Mouse (Mus musculus) CD4-positive, CD25-positive, alpha-beta regulatory T cell, adult 4 months (primary cell): ENCODE results near the gene Arl4a. TPM values are rescaled to one million over a fixed set of nuclear protein-coding genes. Genes with fewer than 3 reads are reported as not detected.

Experiments used
- ATAC-seq: one replicate; pipeline ENCODE4 v1.8.0; 2017
- polyA plus RNA-seq, 2 experiments: library from polyadenylated mRNA; unstranded; fragments of 100-300 nt; shearing (Covaris generic); gene quantifications; one replicate each; pipeline ENCODE4 v1.2.1; 2017

Arl4a gene
- 10 to 100 TPM; 89.4 to 99.4 TPM for polyA plus RNA-seq

DNA sequence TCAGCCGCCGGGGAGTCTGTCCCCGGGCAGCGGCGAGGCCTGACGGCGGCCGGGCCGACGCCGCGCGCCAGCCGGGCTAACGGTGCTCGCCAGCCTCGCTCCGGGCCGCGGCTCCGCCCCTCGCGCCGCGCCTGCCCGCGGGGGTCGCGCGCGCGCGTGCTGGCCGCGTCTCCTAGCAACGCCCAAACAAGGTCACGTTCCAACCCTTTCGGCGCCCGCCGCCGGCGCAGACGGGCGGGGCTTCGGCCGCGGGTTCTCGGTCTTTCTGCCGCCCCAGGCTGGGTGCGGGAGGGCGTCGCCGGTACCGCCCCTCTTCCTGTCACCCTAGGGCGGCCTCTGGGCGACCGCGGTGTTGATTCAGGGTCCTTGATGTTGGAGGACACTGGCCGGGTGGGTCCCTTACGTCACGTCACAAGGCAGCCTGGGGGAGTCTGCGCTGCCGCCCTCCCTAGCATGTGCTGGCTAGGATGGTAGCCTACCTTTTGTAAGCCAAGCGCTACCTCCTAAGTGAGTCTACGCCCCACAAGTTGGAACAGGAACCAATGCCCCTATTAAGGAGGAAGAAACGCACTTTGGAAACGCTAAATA lies at the start of gene Arl4a:
Arl4a (minus strand) TSS at position 150 of the 588 bp plus-strand sequence.
- peak; percentile 69 for ATAC-seq

DNA sequence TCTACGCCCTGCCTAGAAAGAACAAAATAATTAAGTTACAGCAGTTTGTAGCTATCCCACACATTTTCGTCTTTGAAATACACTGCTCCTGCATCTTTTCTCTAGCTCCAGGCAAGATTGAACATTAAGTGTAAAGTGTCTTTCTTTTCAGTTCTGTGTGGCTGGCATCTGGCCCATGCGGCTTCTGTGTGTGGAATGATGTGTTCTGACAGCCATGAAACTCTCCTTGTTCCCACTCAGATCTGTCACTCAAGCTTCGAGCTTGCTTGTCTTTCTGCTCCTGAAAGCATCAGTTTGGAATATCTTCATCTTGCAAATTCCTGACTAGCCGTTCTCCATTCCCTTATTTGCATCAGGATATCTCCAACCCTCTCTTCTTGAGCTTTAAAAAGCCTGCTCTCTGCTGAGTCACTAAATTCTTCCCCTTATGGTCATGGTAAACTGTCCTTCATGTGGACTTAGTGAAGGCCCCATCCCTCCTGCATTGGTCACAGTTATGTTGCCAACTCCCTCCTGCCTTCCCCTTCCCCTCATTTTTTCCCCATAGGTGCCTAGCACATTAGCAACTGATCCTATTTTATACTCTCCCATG lies 48.0 kb upstream of the Arl4a start:
- ATAC-seq: no peak

DNA sequence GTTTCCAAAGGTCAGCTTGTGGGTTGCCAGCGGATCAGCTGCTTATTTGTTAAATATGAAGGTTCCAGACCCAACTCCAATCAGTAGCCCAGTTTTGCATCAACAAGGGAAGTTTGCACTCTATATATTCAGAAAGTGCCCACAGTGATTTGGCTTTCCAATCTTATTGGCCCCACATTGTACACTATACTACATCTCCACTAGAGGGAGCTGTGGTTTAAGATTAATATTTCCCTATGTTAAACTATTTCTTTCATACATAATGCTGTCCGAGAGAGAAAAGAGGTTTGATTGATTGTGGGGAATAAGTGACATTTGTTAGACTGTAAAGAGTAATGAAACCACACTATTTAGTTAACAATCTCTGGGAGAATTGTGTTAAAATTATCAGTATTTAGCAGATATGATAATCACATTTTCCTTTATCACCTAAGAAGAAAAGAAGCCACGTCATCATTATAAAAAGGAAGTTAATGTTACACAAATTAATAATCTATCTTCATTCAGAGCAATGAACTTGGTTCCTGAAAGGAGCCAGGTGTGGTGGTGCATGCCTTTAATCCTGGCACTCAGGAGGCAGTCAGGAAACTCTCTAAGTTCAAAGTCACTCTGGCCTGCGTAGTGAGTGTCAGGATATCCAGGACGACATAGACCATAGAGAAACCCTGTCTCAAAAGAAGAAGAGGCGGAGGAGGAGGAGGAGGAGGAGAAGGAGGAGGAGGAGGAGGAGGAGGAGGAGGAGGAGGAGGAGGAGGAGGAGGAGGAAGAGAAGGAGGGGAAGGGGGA lies 44.8 kb upstream of the Arl4a start:
- peak; percentile 89 for ATAC-seq

DNA sequence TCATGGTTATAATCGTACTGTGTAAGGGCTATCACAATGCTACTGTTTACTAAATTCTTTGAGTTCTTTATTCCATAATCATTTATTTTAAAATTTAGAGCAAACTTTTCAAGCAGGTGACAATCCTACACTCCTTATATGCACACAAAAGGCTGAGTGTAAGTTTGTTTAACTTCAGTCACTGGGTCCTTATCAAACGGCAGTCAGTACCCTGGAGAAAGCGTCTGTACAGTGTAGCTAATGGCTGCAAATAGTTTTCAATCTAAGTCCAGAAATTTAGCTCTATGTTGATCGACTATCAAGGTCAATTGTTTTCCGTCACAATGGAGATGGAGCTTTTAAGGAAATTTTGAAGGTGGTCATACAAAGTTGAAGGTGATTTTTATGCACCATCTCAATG lies 44.2 kb upstream of the Arl4a start:
- no peak for ATAC-seq

DNA sequence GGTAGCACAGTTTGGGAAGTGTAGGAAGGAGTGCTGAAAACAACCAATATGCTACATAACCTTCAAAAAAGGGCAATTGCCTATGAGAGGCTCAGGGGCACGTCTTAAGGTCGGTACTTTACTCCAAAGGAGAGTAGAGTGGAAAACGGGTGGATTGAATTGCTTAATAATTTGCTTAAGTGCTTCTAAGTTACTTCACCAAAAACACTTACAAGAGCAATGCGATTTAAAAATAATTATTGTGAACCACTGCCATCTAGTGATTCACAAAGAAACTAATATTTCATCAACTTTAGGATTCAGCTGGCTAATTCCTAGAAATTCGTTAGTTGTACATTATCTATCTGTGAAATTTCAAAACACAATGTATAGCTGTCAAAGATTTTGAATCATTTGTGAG lies 35.8 kb upstream of the Arl4a start:
- ATAC-seq: no peak

DNA sequence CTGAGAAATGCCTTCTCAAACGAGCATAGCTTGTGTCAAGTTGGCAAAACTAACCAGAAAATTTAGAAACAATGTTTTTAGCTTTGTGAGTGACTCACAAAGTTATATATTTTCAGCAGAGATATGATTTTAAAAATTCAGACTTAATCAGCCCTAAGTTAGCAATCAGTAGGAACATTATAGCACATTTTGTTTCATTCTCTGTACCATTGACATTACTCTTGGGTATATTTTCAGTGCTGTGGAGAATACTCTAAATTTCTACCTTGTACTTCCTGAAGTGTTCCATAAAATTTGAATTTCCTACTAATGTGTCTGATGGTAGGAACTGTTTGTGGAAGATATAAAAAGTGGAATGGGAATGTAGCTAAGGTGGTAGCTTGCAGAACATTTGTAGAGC lies 9.2 kb upstream of the Arl4a start:
- no peak for ATAC-seq

DNA sequence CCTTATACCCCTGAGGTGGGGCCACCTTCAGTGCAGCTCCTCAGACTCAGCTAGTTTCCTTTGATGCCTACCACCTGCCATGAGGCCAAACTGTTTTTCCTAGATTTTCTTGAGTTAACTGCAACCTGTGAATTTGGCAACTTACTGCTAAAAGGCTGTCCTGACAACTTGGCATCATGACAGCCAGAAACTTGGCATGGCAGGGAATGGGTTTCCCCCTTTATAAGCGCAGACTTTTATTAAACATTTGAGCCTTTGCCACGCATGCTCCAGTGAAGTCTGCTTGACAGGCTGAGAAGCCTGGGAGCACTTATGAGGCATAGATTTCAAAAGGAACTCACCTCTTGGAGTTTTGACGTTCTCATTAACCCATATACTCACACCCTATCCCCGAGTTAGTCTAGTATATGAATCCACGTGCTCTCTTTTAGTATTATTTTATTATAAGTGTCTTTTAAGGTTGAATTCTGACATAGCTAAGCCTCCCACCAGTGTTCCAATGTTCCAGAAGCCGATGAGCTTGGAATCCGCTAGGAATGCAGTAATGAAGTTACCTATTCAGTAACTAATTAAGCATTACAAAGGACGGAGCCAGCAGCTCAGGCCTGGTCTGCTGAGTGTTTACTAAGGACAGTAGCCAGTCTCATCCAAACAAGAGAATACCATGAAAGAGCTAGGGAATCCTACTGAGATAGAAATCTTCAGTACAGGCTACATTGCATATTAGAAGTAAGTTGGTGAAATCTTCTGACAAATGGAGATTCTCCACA lies 6.2 kb upstream of the Arl4a start:
- no peak for ATAC-seq

DNA sequence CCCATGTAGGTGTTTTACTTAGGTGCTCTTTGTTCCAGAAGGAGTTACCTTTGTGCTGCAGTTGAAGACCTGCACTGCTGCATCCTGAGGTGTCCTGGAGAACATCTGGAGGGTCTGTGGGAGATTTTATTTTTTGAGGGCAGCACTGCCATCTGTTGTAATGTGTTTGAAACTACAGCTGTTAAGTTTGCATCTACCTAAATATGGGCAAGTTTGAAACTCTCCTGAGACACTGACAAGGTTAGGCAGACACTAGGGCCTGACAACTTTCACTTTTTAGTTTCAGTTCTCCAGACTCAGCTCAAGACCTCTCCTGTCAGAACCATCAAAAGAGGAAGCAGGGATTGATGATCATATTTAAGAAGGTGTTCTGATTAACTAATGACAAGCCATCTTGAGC lies 2.2 kb upstream of the Arl4a start:
- ATAC-seq: peak; percentile 13

DNA sequence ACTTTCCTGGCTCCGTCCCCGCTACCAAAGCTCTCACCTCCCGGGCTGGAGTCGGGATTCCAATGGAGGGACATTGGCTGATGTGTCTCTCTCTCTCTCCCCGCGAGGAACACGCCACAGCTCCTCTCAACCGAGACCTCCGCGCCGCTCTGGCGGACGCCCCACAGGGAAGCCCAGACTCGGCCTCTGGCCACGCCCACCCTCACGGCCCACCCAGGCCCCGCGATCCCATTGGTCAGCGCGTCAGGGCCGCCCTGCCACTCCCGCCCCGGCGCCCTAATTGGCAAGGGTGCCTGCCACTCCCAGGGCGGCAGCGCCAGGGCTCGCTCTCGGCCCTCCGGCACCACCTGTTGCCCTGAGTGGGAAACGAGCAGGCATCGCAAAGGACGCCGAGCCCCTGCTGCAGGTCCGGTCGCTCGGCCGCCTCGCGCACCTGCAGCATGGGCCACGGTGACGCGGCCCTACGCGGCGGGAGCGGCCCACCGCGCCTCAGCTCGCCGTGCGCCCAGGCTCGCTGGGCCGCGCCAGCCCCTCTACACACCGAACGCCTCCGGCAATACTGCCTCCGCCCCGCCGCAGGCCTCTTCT lies 505 bp downstream of the Arl4a start:
- ATAC-seq: peak; percentile 74

DNA sequence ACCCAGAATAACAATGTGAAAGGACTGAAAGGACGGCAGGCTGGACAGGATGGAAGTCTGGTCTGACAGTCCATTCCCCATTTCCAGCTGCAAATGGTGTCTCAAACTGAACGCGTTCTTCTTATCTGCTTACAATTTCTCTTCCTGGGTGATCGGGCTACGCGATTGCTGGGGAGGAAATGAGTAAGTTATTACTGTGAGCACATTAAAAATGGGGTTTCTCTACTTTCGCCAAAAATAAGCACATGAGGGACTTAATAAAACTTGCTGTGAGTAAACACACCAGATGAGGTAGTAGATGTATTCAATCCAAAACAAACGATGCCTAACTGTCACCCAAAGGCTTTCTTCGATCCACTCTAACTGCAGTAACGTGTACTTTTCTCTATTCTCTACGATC lies 1.2 kb downstream of the Arl4a start:
- ATAC-seq: peak; percentile 28

DNA sequence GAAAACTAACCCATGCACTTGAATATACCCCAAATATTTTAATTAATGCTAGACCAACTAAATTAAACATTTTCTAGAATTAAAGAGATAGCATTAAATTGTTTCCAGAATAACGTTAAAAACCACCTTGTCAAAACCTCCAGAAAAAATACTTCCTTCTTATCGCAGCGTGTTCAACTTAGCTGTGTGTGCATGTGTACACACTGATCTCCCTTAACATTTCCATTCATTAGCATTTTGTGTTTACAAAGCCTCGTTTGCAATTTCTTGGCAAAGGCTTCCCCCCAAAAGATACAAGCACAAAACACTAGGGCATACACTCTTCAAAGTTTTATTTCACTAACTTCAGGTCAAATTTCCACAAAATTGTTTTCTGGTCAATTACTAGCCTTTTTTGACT lies 2.3 kb downstream of the Arl4a start:
- no peak for ATAC-seq

DNA sequence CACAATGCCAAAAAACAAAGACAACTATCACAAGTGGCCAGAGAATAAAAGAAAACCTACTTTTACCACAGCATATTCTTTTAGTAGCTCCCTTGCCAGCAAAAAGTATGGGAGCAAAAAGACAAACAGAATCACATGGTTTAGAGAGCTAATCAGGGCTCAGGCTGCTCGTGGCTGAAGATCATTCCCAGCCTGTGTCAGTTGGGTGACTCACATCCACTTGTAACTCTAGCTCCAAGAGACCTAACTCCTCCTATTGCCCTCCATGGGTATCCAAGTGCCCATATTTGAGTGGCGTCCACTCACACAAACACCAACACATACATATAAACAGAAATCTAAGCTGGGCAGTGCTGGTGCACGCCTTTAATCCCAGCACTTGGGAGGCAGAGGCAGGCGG lies 8.6 kb downstream of the Arl4a start:
- ATAC-seq: no peak

DNA sequence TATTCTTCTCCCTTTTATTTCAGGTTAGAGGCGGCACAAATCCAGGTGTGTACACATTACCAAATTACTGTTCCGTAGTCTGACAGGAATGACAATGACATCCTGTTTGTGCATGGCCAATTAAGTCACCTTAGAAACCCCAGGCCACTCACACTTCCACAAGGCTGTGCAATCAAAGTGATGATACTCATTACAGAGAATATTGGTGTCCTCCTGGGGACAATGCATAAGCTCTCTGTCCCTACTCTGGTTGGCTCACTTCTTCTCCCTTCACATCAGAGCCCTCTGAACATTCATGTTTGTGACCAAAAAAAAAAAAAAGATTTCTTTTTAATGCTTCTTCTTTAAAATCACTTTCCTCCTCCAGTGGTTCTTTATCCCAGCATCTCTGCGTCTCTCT lies 10.0 kb downstream of the Arl4a start:
- ATAC-seq: no peak

DNA sequence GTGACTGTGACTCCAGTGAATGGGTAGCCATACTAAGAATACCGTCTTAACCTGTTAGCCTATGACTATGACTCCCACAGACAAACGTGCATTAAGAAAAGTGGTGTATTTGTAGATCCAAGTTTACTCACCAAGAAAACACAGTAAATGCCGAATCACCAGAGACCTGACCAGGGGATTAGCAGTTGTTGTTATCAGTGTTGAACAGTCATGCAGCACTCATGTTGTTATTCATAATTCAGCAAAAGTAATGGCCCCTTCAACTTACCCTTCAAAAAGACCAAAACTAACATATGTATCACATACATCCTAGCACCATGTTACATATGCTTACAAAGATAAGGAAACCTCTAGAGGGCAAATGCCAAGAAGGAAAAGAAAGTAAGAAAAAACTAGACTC lies 10.4 kb downstream of the Arl4a start:
- no peak for ATAC-seq

DNA sequence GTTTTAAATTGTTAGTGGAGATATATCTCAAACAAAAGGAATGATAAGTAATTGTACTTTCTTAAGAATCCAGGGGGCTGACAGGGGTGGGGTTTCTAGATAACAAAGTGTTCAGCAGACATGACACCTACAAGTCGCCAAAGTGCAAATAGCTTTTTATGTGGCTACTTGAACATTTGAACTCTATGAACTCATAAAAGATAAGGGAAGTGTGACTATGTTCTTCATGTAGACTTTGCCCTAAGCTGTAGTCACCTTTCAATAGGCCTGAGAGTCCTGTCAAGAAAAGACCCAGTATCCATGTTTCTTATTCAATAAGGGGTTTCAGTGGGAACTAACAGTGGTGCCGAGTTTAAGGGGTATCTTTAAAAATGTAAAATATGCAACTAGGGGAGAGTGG lies 13.9 kb downstream of the Arl4a start:
- no peak for ATAC-seq

DNA sequence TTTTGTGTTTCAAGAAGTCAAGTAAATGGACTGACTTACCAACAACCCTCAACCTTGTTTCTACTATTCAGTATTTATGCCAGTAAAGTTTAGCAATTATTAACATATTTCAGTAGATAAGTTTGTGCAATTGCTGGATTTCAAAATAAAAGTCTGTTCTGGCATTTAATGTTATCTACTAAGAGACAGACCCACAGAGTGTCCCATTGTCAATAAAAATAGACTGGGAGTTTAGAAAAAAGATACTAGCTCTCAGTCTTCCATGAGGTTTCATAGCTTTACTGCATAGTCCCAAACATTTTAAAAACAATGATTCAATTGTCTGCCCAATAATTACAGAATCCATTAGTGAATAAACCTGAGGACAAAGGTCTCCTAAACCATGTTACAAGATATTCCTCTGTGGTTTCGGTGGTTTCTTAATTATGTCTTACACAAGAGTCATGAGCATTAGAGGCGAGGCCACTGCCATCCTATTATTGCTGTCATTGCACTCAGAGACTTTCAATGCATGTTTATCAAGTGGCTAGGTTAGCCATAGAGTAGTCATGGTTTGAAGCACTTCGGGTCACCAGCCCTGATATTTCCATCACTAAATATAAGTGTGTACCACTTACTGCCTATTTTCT lies 14.7 kb downstream of the Arl4a start:
- no peak for ATAC-seq

DNA sequence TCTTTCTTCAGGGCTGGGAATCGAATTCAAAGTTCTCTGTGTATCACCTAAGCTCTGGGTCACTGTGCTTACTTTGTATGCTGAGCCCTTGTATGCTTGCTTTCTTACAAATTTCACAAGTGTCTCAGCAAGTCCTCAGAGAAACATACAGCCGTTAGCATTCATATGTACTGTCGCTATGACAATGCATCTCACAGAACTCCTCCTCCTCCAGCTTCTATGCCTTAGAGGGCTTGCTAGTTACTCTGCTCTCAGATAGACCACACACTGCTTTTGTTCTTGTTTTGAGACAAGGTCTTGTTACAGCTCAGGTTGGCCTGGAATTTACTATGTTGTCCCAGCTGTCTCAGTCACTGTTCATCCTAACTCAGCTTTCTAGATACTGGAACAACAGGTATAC lies 15.5 kb downstream of the Arl4a start:
- no peak for ATAC-seq

DNA sequence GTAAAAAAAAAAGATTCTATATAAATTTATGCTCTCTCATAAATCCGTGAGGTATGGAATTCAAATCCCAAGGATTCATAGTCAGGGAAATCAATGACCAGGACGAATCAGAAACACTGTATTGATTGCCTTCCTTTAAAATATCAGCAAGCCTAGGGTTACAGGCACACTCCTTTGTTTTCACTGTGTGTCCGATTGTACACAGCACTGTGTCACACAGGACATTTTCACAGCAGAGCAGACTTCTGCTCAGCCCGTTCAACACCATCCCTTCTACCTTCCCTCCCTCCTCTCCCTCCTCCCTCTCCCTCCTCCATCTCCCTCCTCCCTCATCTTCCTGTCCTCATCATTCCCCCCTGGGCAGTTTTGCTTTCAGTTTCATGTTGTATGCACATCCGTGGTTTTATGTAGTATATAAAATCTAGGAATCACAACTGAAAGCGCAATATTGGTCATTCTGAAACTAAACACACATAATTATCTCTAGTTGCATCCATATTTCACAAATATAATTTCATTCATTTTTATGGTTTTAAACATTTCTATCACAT lies 19.8 kb downstream of the Arl4a start:
- peak; percentile 65 for ATAC-seq

DNA sequence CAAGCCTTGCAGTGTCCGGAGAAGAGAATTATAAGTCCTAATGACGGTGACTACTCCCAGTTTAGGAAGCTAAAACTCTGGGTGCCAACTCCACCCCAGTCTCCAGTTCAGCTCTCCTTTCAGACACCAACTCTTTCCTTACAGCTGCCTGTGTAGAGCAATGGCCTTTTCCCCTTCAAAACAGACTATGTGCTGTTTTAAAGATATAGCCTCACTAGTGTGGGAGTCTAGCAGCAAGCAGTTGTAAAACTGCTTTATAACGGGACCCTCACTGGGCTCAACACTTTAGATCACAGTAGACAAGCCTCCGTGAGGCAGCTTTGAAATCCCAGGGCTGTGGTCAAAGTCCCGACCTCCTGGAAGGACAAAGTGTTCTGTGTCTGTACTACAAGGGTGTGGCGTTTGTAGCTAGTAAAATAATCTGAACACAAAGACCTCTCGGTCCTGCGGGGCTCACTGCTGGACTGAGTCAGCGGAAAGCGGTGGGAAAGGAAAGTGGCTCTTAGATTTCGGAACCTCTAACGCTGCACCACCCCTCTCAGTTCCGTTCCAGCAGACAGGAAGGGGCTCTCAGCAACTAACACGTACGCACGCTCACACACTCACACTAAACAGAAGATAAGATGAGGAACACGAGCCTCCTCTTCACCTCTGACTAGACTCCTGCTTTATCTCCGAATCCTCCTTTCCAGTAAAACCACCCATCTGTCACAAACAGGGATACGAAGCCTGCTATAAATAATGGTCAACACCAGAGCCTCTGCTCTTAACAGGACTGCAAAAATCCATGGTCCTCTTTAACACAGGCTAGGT lies 21.0 kb downstream of the Arl4a start:
- peak; percentile 90 for ATAC-seq

DNA sequence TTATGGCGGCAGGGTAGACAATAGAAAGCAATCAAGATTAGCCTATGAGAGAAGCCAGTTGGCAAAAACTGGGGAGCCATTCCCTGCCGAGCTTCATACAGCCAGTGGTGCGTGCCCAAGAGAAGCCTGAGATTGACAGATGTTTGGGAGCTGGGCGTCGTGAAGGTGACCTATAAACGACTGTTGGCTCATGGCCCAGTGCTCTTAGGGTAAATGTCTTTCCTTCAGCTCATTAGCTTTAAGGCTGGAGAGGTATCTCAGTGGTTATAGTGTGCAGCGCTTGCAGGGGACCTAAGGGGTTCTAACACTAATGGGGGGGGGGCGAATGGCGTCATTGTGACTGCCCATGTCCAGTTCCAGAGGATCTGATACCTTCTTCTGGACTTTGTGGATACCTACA lies 21.8 kb downstream of the Arl4a start:
- no peak for ATAC-seq

DNA sequence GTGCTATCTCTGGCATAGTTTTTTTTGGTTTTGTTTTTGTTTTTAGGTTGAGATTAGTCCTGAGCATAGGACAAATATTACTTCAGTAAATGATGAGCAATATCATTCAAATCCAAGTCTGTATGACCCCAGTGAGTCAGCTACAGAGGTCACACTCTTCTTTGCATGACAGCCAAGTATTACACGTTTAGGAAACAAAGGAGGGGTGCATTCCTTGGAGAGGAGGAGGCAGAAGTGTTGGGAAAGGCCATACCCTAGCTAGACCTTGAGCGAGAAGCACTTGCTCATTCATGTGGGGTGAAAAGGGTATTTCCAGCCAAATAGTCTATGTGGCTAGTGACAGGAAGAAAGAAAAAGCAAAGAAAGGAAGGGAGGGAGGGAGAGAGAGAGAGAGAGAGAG lies 28.0 kb downstream of the Arl4a start:
- ATAC-seq: peak; percentile 11
